Mouse (Mus musculus) thymus, adult 2 months (tissue): ENCODE results near the gene Gm11060.

Experiments used
- CTCF ChIP-seq: fragments of 200-500 bp; IDR thresholded peaks from 2 replicates; pipeline ENCODE4 v1.5.1; 2012; ENCODE audit warnings: mild to moderate bottlenecking, control low read depth, low read length, moderate library complexity, borderline replicate concordance; ENCODE audit not compliant: control insufficient read depth, poor library complexity, insufficient read depth; ENCODE audit errors: extremely low read depth
- POLR2A ChIP-seq: fragments of 200-500 bp; IDR thresholded peaks from 2 replicates; pipeline ENCODE4 v1.6.1; 2012; ENCODE audit warnings: mild to moderate bottlenecking, low read length, control low read depth, moderate library complexity; ENCODE audit not compliant: control insufficient read depth, poor library complexity, insufficient read depth; ENCODE audit errors: extremely low read depth

GRCm38 (mm10) chr2:105123881-105124280 is 32.1 kb downstream of the Gm11060 start:
- TF ChIP-seq POLR2A = no peak
- TF ChIP-seq CTCF = no peak
